Mouse (Mus musculus) heart, postnatal 36 days (tissue): ENCODE data around the gene Maml3. TPM values are rescaled to one million over a fixed set of nuclear protein-coding genes. Genes with fewer than 3 reads are reported as not detected.

Source experiments
- DNase-seq, 2 experiments: peaks; one replicate each; pipeline ENCODE4 v3.0.0; 2021 to 2022
- intact Hi-C: fragments of 180-260 bp; cut with DNase I; formaldehyde crosslinking; loops from one replicate; pipeline ENCODE4 v1.15.1; 2025
- total RNA-seq, 2 experiments: library from RNA; stranded (reverse); gene quantifications; 2 replicates each; pipeline ENCODE4 v1.2.3; 2021

Gene Maml3
- 1 to 10 TPM; 1.8 to 5.0 TPM for total RNA-seq

DNA sequence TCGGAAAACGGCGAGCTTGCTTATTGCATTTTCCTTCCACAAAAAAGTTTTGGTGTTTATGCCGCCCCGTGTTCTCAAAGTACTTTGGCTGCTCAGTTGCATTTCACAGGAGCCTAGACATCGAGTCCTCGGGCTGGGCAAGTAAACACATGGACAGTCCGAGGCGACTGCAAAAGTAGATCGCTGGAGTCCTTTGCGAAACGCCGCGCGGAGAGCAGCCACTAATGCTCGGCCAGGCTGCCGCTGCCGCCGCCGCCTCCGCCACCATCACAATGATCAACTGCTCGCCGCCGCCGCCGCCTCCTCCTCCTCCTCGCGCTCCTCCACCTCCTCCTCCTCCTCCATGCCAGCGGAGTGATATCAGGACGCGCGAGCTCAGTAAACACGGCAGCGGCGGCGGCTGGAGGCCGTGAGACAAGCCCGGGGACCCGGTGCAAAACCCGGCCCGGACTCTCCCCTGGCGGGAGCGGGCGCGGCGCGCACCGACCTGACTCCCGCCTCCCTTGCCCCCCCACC is at the start of gene Maml3:
TSS of gene Maml3 (minus strand) at position 441 of the 516 bp plus-strand sequence.
- peak; percentile 89 to 91 for DNase-seq
- intact Hi-C loops = loop anchor here (1.0 to 5.0 kb wide), 5 partner anchors 76 to 542 kb away; partner anchors contain the start of gene Setd7

DNA sequence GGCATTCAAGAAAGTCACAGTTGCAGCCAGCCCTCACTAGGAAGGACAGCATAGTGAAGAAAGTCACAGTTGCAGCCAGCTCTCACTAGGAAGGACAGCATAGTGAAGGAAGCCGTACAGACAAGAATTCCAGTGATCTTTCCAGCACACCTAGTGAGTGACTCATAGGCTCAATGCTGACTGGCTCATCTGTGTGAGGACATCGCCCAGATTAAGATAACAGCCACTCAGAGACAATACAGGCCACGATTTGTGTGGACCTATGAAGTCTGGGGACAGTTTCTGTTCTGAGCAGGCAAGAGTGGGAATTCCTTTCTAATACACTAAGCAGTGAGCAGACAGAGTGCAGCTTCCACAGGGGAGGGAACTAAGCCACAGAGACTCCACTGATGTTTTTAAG is 46.3 kb upstream of the Maml3 start:
- intact Hi-C loops = no loop called here
- DNase-seq = no peak

DNA sequence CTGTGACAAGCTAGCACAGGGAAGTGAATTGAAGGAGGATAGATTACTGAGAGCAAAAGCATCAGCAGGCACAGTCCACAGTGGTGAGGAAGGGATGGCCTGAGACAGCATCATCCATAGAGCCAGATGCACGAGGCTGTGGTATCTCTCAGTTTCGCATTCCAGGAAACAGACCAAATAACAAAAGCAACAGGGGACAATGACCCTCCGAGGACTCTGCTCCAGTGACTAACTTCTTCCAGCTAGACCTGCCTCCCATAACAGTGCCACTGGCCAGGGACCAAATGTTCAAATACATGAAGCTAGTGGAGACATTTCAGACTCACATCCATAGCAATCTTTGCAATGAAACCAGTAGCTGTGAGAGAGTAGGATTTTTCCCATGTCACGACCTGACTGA is 43.4 kb upstream of the Maml3 start:
- intact Hi-C loops = no loop called here
- DNase-seq = no peak

DNA sequence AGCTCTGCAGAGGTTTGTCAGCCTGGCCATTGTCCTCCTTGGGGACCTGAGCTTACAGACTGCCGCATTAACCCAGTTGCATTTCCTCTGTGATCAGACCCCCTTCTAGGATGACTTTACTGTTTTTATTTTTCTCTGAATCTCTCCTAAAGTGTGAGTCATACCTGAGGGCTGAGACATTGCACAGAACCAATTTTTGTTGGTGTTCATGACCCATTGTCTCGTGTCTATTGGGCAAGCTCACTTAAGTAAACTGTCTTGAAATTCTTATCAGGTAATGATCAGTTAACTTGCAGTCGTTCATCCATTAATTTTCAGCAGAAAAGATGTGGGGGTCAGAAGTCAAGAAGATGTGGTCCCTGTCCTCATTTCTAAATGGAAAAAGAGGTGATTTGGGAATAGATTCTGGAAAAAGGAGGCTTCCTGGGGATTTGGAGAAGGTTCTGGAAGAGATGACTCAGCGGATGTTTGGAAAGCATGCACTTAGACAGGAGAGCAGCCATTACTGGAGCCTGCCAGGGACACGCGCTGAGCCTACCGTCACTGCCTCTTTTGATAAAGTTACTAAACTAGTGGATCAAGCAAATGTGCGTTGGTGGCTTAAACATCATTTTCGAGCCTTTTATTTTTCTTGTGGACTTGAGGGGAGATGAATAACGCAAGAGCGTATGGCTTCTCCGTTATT is 40.0 kb upstream of the Maml3 start:
- intact Hi-C loops = no loop called here
- DNase-seq = no peak

DNA sequence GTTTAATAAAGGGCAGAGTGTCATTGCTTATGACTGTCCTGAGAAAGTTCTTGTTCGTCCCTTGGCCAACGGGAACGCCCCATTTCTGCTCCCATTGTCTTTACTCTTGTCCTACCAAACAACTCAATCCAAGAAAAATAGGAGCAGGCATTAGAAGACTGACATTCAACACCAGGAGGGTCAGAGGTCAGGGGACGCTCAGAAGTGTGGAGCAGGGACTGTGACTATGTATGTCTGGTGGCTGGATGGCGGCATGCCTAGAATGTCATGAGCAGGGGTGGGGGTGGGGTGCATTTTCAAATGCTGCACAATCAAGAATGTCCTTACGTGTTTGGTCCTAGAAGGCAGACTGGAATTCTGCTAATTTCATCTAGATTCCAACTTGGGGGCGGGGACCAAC is 38.1 kb upstream of the Maml3 start:
- DNase-seq = no peak
- intact Hi-C loops = no loop called here

DNA sequence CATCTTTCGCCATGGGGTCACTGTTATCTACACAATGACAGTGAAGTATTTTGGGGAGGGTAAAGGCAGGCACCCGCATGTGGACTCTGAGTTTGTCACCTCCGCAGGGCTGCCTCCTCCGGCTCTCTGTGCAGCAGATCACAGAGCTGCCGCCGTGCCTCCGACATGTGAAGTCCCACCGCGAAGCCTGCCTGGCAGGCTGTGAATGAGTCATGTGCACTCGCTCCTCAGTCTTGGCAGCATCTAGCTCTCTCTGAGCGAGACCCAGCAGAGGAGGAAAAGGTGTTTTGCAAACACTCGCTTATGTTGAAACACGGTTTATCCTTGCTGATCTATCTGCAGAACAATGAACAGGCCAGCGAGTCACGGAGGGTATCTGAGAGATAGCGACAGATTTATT is 35.3 kb upstream of the Maml3 start:
- peak; percentile 21 to 34 for DNase-seq
- intact Hi-C loops = no loop called here

DNA sequence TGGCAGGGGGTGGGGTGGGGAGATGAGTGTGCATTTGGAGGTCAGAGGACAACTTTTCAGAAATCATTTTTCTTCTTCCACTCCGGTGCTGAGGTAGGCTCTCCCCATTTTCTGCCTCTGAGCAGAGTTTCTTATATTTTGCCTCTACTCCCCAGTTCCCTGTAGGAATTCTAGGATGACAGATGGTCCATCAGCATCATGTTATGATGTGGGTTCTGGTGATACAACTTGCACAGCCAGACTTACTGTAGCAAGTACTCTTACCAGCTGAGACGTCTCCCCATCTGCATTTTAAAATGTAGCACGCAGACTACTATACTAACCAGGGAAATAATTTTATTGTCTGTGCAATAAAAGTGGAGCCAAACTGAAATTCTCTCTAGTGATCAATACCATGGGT is 20.5 kb upstream of the Maml3 start:
- intact Hi-C loops = no loop called here
- DNase-seq = no peak

DNA sequence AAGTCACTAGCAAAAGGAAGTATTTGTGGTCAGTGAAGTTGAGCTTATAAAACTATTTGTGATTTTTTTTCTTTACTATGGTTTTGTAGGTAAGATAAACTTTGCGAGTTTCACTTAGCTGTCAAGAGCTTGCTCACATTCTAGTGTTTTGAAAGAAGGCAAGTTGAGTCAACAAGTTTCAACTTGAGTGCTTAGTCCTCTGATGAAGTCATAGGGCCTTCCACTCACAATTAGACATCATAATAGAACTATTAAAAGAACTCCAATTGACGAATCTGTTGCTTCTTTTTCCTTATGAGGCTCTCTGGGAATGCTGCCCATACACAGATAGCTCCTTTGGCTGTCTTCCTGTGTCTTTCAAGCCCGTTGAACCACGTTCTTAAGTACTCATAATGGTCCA is 16.0 kb upstream of the Maml3 start:
- intact Hi-C loops = no loop called here
- no peak for DNase-seq

DNA sequence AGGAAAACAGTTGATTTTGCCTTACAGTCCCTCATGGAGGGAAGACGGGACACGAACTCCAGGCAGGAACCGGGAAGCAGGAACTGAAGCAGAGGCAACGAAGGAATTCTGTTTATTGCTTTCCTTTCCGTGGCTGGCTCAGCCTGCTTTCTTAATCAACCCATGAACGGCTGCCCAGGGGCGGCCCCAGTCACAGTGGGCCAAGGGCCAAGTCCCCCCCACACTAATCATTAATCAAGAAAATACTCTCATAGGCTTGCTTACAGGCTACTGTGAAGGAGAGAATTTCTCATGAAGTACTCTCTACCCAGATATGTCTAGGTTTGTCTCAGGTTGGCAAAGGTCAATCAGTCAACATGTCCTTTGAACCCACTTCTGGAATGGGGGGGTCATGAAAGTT is 14.3 kb upstream of the Maml3 start:
- DNase-seq = no peak
- intact Hi-C loops = no loop called here

DNA sequence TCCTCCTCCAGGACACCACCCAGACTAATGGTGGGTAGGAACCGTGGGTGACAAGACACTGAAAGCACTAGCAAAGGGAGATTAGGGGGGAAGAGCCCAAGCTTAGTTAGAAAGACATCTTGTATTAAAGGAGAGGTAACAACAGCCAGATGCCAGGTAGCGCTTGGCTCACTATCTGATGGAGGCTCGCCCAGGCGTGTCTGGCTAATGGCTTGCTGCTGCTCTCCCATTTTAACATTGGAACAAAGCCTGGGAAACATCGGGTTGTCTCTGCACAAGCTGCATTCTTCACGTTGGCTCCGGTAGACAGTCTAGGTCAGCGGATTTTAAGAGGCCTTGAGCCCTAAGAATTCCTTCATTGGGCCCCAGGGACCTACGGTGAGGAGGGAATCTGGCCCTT is 10.5 kb upstream of the Maml3 start:
- intact Hi-C loops = no loop called here
- DNase-seq = peak in 1 of 2 experiments; percentile 10

DNA sequence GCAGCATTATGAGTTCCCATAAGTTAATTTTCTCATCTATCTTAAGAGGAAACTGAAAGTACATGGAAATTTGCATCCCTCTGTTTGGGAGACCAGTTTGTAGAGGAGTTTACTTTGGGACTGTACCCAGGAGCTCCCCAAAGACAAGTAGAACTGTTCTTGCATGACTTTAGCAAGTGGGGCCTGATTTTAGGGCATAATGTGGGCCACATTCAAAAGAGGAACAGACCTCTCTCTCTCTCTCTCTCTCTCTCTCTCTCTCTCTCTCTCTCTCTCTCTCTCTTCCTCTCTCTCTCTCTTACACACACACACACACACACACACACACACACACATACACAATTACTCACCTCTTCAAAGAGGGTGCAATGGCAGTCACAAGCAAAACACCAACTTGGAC is 3.2 kb upstream of the Maml3 start:
- no peak for DNase-seq
- intact Hi-C loops = no loop called here

DNA sequence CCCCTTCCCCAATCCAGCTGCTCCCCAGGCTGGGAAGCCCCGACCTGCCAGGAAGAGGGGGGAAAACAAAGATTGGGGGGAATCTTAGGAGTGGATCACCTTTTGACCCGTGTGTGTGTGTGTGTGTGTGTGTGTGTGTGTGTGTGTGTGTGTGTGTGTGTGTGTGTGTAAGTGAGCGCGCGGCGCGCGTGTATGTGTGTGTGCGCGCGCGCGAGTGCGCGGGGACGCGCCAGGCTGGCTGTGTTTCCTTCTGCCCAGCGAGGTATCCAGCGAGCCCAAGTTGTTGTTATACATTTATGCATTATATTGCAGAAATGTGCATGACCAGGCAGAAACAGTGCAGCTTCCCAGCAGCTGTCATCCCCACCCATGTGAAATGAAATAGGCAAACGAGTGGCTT is 280 bp upstream of the Maml3 start:
- intact Hi-C loops = loop anchor here (2.0 kb wide), 1 partner anchor 76 kb away; no protein-coding TSS in a partner anchor
- no peak for DNase-seq

DNA sequence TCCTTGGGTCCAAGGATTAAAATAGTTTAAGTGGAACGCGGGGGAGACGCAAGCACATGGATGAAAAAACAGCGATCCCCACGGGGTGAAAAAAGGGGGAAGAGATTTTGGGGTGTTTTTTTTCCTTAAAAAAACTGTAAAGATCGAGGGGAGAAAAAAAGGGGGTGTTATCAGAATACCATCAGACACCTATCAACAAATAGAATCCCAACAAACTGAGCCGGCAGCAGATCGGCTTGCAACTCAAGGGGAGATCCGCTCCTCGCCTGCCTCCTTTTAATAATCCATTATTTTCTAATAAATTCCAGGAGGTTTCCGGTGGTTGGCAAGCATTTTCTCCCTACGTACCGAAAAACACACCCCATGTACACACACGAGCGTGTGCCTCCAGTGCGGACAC is 668 bp downstream of the Maml3 start:
- no peak for DNase-seq
- intact Hi-C loops = loop anchor here (1.0 to 5.0 kb wide), 5 partner anchors 77 to 542 kb away; partner anchors contain the start of gene Setd7

DNA sequence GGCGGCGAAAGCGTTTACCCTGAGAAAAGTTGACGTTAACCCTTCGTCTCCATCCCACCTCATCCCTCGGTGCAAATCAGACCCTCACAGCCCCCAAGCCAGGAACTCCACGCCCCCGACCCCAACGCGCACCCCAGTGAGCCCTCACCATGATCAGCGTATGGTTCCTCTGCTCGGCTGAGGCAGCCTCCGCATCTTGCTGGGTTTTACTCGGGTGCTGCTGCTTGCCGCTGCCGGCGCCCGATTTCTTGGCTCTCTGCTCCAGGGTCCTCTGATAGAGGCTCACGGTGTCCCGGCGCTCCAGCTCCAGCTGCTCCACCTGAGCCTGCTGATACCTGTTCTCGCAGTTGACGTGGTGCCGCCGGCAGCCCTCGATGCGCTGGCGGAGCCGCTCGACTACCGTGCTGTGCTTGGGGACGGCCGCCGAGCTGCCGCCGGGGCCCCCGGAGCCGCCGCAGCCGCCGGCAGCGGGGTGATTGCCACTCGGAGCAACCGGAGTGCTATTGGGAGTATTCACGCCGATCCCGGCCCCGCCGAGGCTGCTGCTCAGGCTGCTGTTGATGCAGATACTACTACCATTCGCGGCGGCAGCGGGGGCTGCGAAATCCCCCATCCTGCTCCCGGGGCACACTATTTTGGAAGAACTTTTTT is 1.2 kb downstream of the Maml3 start:
- peak; percentile 57 to 73 for DNase-seq
- intact Hi-C loops = loop anchor here (1.0 to 5.0 kb wide), 7 partner anchors 56 to 541 kb away; partner anchors contain the start of gene Setd7

DNA sequence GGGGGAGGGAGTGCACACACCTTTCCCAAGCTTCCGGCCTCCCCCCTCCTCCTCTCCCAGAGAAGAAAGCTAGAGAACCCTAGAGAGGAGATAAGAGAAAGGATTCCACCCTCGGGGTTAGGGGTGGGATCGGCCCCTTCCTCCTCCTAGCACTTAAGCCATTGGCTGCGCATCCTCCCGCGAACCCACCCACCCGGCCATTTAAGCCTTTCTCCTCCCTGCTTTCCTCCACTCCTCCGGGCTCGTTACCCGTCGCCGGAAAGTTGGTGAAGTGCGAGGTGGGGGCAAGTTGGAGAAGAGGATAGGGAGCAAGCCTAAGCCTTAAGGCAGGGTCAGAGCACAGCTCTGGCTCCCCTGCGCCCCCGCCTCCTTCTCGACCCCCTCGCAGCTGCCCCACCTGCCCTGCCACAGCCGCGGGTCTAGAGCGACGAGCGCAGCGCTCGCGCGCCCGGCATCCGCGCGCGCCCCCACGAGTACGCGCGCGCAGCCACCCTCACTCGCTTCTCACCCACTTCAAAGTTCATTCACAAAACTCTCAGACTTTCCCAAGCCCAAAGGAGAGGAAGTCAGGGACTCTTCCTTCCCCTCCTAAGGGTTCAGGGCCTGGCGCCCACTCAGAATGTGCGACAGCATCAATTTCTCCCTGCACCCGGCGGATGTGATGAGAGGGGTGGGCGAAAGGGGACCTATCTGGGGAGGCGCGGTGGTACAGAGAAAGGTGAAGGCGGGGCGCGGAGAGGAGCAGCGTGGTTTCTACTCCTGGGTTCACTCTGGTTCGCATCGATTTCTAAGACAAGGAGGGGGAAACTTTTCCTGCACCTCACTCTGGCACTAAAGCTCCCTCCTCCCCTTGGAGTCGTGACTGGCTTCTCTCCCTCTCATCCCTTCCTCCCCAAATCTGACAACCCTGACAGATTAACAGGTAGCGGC is 2.0 kb downstream of the Maml3 start:
- peak; percentile 76 to 83 for DNase-seq
- intact Hi-C loops = loop anchor here (1.0 to 5.0 kb wide), 5 partner anchors 56 to 541 kb away; partner anchors contain the start of gene Setd7

DNA sequence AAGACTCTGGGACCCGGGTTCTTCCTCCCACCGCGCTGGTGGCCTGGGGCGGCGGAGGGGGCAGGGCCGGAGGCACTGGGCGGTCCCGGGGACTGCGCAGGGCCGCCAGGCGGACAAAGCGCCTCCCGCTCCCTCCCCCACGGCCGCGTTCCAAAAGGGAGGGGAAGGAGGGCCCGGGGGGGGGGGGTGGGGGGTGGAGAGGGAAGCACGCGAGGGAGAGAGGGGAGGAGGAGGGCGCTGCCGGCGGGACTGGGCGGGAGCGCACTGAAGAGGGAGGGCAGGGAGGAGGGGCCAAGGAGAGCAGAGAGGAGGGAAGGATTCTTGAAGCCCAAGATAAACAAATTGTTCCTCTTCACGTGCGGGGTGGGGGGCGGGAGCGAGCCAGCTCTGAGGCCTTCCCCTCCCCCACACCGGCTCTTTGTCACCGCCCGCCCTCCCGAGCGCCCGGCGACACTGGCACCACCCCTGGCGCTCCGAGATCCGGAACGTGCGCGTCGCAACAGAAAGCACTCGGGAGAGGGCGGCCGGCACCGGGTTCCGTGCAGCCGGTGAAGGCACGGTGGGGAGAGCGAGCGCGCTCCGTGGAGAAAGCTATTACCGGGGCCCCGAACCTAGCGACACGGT is 2.8 kb downstream of the Maml3 start:
- DNase-seq = peak; percentile 91 to 92
- intact Hi-C loops = loop anchor here (2.0 to 5.0 kb wide), 5 partner anchors 31 to 540 kb away; partner anchors contain the start of gene Setd7

DNA sequence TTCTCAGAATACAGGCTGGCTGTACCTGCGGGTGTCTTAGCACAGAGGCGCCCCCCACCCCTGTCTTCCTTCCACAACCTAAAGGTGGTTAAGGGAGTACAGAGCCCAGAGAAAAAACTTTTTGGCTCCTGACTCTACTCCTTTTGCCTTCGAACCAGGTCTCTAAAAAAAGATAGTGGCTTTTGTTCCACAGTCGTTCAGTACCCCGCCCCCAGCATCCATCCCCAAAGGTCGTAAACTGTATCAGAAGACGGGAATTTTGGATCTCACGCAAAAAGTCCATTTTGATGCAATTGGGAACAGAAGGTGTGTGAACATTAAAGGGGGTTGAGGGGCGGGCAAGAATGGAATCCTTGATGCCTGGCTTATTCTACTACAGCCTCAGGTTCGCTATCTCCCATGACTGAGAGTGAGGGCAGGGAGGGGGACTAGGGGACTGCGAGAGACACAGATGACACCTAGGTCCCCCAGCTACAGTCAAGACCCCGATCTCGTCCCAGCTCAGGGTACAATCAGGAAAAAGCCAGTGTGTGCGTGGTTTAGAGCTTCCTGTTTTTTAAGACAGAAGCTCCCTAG is 3.4 kb downstream of the Maml3 start:
- DNase-seq = no peak
- intact Hi-C loops = loop anchor here (2.0 to 5.0 kb wide), 4 partner anchors 31 to 539 kb away; partner anchors contain the start of gene Setd7

DNA sequence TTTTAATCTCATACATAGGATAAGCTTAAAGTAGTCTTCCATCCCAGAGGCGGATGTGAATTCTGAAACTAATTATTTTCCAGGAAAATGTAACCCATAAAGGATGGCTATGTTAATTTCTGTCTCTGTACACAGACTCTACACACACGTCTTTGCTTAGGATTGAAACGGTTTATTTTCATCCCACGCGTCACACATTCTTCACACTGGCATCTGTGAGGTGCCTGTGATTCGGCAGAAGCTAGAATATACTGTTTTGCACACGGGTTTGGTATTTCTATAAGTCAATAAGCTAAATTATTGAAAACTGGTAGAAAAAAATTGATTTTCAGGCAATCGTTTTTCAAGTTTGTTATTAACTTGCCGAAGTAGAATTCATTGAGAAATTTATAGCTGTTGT is 4.0 kb downstream of the Maml3 start:
- intact Hi-C loops = loop anchor here (2.0 to 5.0 kb wide), 4 partner anchors 30 to 539 kb away; partner anchors contain the start of gene Setd7
- no peak for DNase-seq

DNA sequence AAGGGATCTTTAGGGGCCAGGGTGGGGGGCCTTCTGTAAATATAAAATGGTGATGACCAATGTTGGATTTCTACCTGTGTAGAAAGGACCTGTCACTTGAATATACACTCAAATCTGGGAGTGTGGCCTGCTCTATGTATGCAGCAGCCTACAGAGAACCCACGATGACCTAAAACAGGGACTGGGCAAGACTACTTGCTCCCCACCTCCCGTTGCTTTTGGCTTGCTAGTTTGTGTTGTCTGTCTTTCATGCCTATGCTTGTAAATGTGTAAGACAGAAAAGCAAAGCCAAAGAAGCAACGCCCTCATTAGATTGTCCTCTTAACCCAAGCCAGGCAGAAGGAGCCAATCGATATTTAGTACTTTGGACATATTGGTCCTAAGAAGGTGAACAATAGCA is 4.6 kb downstream of the Maml3 start:
- no peak for DNase-seq
- intact Hi-C loops = loop anchor here (2.0 to 5.0 kb wide), 4 partner anchors 30 to 538 kb away; partner anchors contain the start of gene Setd7

DNA sequence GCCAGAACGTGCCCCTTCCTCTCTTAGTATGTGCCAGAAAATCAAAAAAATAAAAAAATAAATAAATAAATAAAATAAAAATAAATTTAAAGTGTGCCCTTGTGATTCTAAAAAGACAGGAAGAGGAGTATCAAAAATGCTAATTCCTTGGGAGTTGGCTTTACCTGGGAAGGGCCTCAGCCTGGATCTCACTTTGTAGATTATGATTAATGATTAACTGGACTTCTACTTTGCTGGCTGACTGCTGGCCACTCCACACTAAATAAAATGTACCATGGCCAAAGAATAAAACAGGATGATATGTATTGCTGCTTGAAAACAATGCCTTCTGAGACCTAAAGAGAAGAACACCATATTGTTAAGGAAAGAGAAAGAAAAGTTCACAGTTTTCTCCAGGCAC is 5.6 kb downstream of the Maml3 start:
- intact Hi-C loops = no loop called here
- no peak for DNase-seq
